Mouse (Mus musculus) CH12.LX (cell line): ENCODE data around the gene Awat1.

Experiments used
- CTCF ChIP-seq, 2 experiments: IDR thresholded peaks in 1 of 2; conservative IDR thresholded peaks in 1 of 2; 2 replicates each; pipeline ENCODE4 v1.5.1; 2011 to 2012; ENCODE audit warnings: low read depth in 2 of 2, low read length in 2 of 2, improper control_type of control experiment in 1 of 2, inconsistent platforms in 1 of 2, mild to moderate bottlenecking in 1 of 2, moderate library complexity in 1 of 2
- EP300 ChIP-seq: IDR thresholded peaks from 2 replicates; pipeline ENCODE4 v1.6.1; 2011; ENCODE audit warnings: low read length, improper control_type of control experiment
- NELFE ChIP-seq: IDR thresholded peaks from 2 replicates; pipeline ENCODE4 v1.6.1; 2011; ENCODE audit warnings: low read depth, low read length, improper control_type of control experiment
- POLR2A ChIP-seq: IDR thresholded peaks from 2 replicates; pipeline ENCODE4 v1.6.1; 2011; ENCODE audit warnings: low read depth, mild to moderate bottlenecking, improper control_type of control experiment, low read length
- ZKSCAN1 ChIP-seq: IDR thresholded peaks from 2 replicates; pipeline ENCODE4 v1.6.1; 2012; ENCODE audit warnings: low read depth, inconsistent platforms, low read length, improper control_type of control experiment, borderline replicate concordance
- ZNF384 ChIP-seq: IDR thresholded peaks from 2 replicates; pipeline ENCODE4 v1.6.1; 2012; ENCODE audit warnings: low read depth, low read length, improper control_type of control experiment, inconsistent platforms

DNA sequence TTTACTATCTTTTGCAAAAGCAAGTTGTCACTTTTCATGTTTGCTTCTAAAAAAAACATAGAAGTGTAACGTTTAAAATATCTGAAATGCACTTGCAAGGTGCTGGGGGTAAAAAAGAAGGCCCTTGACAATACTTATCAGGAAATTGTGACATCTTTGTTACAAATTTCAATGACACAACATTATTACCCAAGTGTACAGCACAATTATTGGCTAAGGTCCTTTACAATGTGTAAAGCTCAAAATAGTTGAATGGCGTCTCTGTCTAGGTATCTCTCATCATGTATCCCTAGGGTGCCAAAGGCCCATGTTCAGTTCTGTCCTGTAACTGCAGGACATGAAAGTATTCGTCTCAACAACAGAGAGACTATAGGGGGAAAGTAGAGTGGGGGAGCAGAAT is 16.0 kb upstream of the Awat1 start:
- TF ChIP-seq ZNF384 (no peak), ZKSCAN1 (no peak), NELFE (no peak), CTCF (conservative IDR thresholded peaks at IDR 0.05 in 1 of 2, IDR thresholded peaks at IDR 0.05 in 1 of 2; ENCODE audit: low read depth in 2 of 2, low read length in 2 of 2) (no peak), POLR2A (no peak), EP300 (no peak)
